Mouse (Mus musculus) lung, embryonic 16.5 days (tissue): ENCODE measurements around the gene Coq6. TPM values are rescaled to one million over a fixed set of nuclear protein-coding genes. Genes with fewer than 3 reads are reported as not detected.

Experiments
- ATAC-seq: fragments of 200-750 bp; cut with Nextera tagmentation; 2 replicates; pipeline ENCODE4 v1.8.0; 2017; ENCODE audit warnings: low read depth, mild to moderate bottlenecking, moderate library complexity
- H3K27ac ChIP-seq: fragments of 300-500 bp; sonication (generic); 2 replicates; pipeline ENCODE4 v1.5.1; 2014; ENCODE audit warnings: mild to moderate bottlenecking, control low read depth, low read length
- H3K27me3 ChIP-seq: fragments of 300-500 bp; sonication (generic); 2 replicates; pipeline ENCODE4 v1.6.1; 2014; ENCODE audit warnings: low read depth, low read length, mixed read lengths; ENCODE audit not compliant: control insufficient read depth, insufficient read depth
- H3K36me3 ChIP-seq: fragments of 300-500 bp; sonication (generic); 2 replicates; pipeline ENCODE4 v1.6.1; 2014; ENCODE audit warnings: low read length; ENCODE audit not compliant: control insufficient read depth, insufficient read depth
- H3K4me1 ChIP-seq: fragments of 300-500 bp; sonication (generic); replicated peaks from 2 replicates; pipeline ENCODE4 v1.6.1; 2014; ENCODE audit warnings: low read length, mixed read lengths; ENCODE audit not compliant: control insufficient read depth, insufficient read depth
- H3K4me2 ChIP-seq: fragments of 300-500 bp; sonication (generic); 2 replicates; pipeline ENCODE4 v1.6.1; 2014; ENCODE audit warnings: low read depth, low read length, control low read depth
- H3K4me3 ChIP-seq: fragments of 300-500 bp; sonication (generic); 2 replicates; pipeline ENCODE4 v1.5.1; 2014; ENCODE audit warnings: mild to moderate bottlenecking, low read length, control low read depth
- H3K9ac ChIP-seq: fragments of 300-500 bp; sonication (generic); 2 replicates; pipeline ENCODE4 v1.6.1; 2014; ENCODE audit warnings: low read length, control low read depth
- H3K9me3 ChIP-seq: fragments of 300-500 bp; sonication (generic); 2 replicates; pipeline ENCODE4 v1.6.1; 2016; ENCODE audit warnings: low read length; ENCODE audit not compliant: control insufficient read depth
- WGBS: fragments of 180-500 bp; shearing (Covaris S2); extraction: QIAGEN DNeasy Blood & Tissue Kit; methylation state at CpG from one replicate; pipeline ENCODE4 v1.1.7; 2014; 5-methylcytosine and 5-hydroxymethylcytosine counted together
- polyA plus RNA-seq: library from polyadenylated mRNA; unstranded; fragments of >200 nt; fragmentation: Nextera tagmentation; extraction: Ambion mirVana; gene quantifications from 2 replicates; pipeline ENCODE4 v1.2.1, GENCODE M21; 2015

Gene Coq6
- polyA plus RNA-seq, 1 experiment from 2014 or later, result 43.7 TPM

- no peaks in the 10 kb centered on the region for H3K9me3 ChIP-seq
- H3K27ac ChIP-seq, result no peak overlapping the region
- H3K27me3 ChIP-seq, result no peaks in the 10 kb centered on the region
- H3K4me1 ChIP-seq, result no peaks in the 10 kb centered on the region; the same call in 1 of the 2 replicates
- WGBS, result 65% methylated on average over 3 of the region's 3 CpGs
- no peak for ATAC-seq
- no peaks in the 10 kb centered on the region for H3K36me3 ChIP-seq
- no peak overlapping the region for H3K9ac ChIP-seq
- H3K4me3 ChIP-seq, result no peak overlapping the region
- H3K4me2 ChIP-seq, result no peak overlapping the region
Measured at GRCm38 (mm10) chr12:84400068-84400467, 38.6 kb downstream of the Coq6 start.

GRCm38 (mm10) chr12:84400653-84401052 is 39.2 kb downstream of the Coq6 start:
- Histone ChIP-seq H3K27me3 (no peaks in the 10 kb centered on the region), H3K9me3 (no peaks in the 10 kb centered on the region), H3K4me1 (no peaks in the 10 kb centered on the region; the same call in 1 of the 2 replicates), H3K36me3 (no peaks in the 10 kb centered on the region), H3K4me2 (no peak overlapping the region), H3K4me3 (no peak overlapping the region), H3K27ac (no peak overlapping the region), H3K9ac (no peak overlapping the region)
- WGBS, result 28% methylated on average over 3 of the region's 3 CpGs
- no peak for ATAC-seq

GRCm38 (mm10) chr12:84402923-84403322 is 41.5 kb downstream of the Coq6 start:
- no peaks in the 10 kb centered on the region for H3K36me3 ChIP-seq
- H3K27ac ChIP-seq, result no peak overlapping the region
- no peak overlapping the region for H3K9ac ChIP-seq
- 61% methylated on average over 9 of the region's 9 CpGs for WGBS
- H3K27me3 ChIP-seq, result no peaks in the 10 kb centered on the region
- H3K4me3 ChIP-seq, result no peak overlapping the region
- H3K4me2 ChIP-seq, result no peak overlapping the region
- H3K9me3 ChIP-seq, result no peaks in the 10 kb centered on the region
- H3K4me1 ChIP-seq, result peaks cover 3% of the 10 kb centered on the region
- no peak for ATAC-seq

- Histone ChIP-seq H3K9ac (no peak overlapping the region), H3K4me1 (peaks cover 5% of the 10 kb centered on the region), H3K4me3 (no peak overlapping the region), H3K27me3 (no peaks in the 10 kb centered on the region), H3K4me2 (no peak overlapping the region), H3K36me3 (no peaks in the 10 kb centered on the region), H3K9me3 (no peaks in the 10 kb centered on the region), H3K27ac (no peak overlapping the region)
- no peak for ATAC-seq
- 88% methylated on average over 6 of the region's 6 CpGs for whole genome bisulfite sequencing
Measured at GRCm38 (mm10) chr12:84404541-84404940, 43.1 kb downstream of the Coq6 start.

GRCm38 (mm10) chr12:84407259-84407658 is 45.8 kb downstream of the Coq6 start:
- no peak for ATAC-seq
- Histone ChIP-seq H3K9me3 (no peaks in the 10 kb centered on the region), H3K4me2 (no peak overlapping the region), H3K27me3 (no peaks in the 10 kb centered on the region), H3K9ac (no peak overlapping the region), H3K36me3 (no peaks in the 10 kb centered on the region), H3K27ac (no peak overlapping the region), H3K4me1 (peaks cover 5% of the 10 kb centered on the region), H3K4me3 (no peak overlapping the region)
- 60% methylated on average over 4 of the region's 4 CpGs for WGBS

- no peaks in the 10 kb centered on the region for H3K9me3 ChIP-seq
- H3K27me3 ChIP-seq, result no peaks in the 10 kb centered on the region
- no peaks in the 10 kb centered on the region for H3K36me3 ChIP-seq
- peaks cover 5% of the 10 kb centered on the region for H3K4me1 ChIP-seq
- H3K4me2 ChIP-seq, result peak overlapping the region; percentile 99
- WGBS, result 2% methylated on average over 24 of the region's 52 CpGs
- H3K27ac ChIP-seq, result peak overlapping the region; percentile 75
- H3K4me3 ChIP-seq, result peak overlapping the region; percentile 87
- H3K9ac ChIP-seq, result peak overlapping the region; percentile 84
- peak; percentile 60 for ATAC-seq
Measured at GRCm38 (mm10) chr12:84407874-84408818, 46.7 kb downstream of the Coq6 start.

- no peaks in the 10 kb centered on the region for H3K9me3 ChIP-seq
- H3K9ac ChIP-seq, result peak within 1 kb of the TSS; percentile 84
- peak; percentile 97 for ATAC-seq
- peak within 1 kb of the TSS; percentile 75 for H3K27ac ChIP-seq
- H3K36me3 ChIP-seq, result no peaks in the 10 kb centered on the region
- peak within 1 kb of the TSS; percentile 87 for H3K4me3 ChIP-seq
- peaks cover 5% of the 10 kb centered on the region for H3K4me1 ChIP-seq
- whole genome bisulfite sequencing, result 1% methylated on average over 52 of the region's 63 CpGs
- H3K27me3 ChIP-seq, result no peaks in the 10 kb centered on the region
- peak within 1 kb of the TSS; percentile 99 for H3K4me2 ChIP-seq
Measured at GRCm38 (mm10) chr12:84408819-84409507, 47.5 kb downstream of the Coq6 start, which contains the start of the genes Entpd5 and Bbof1. Entpd5 (minus strand) TSS chr12:84409029. Bbof1 (plus strand) TSS chr12:84409071.

GRCm38 (mm10) chr12:84416834-84417604 is 55.6 kb downstream of the Coq6 start, which contains the start of gene Rnf113a2:
Rnf113a2 (plus strand) TSS chr12:84417196.
- H3K4me2 ChIP-seq, result peak within 1 kb of the TSS; percentile 92
- peaks cover 4% of the 10 kb centered on the region; the same call in 1 of the 2 replicates for H3K4me1 ChIP-seq
- peaks cover 3% of the 10 kb centered on the region for H3K9me3 ChIP-seq
- WGBS, result 3% methylated on average over 50 of the region's 50 CpGs
- peak; percentile 93 for ATAC-seq
- no peaks in the 10 kb centered on the region for H3K27me3 ChIP-seq
- H3K36me3 ChIP-seq, result no peaks in the 10 kb centered on the region
- peak within 1 kb of the TSS; percentile 42; the same call in 1 of the 2 replicates for H3K27ac ChIP-seq
- peak within 1 kb of the TSS; percentile 71 for H3K4me3 ChIP-seq
- peak within 1 kb of the TSS; percentile 78 for H3K9ac ChIP-seq
